Mouse (Mus musculus) thymus, postnatal 10 days (tissue): ENCODE measurements around the gene Pacsin1.

Experiments
- DNase-seq, 2 experiments: peaks; one replicate each; pipeline ENCODE4 v3.0.0; 2021; ENCODE audit warnings: low spot score in 2 of 2

Pacsin1 gene

DNA sequence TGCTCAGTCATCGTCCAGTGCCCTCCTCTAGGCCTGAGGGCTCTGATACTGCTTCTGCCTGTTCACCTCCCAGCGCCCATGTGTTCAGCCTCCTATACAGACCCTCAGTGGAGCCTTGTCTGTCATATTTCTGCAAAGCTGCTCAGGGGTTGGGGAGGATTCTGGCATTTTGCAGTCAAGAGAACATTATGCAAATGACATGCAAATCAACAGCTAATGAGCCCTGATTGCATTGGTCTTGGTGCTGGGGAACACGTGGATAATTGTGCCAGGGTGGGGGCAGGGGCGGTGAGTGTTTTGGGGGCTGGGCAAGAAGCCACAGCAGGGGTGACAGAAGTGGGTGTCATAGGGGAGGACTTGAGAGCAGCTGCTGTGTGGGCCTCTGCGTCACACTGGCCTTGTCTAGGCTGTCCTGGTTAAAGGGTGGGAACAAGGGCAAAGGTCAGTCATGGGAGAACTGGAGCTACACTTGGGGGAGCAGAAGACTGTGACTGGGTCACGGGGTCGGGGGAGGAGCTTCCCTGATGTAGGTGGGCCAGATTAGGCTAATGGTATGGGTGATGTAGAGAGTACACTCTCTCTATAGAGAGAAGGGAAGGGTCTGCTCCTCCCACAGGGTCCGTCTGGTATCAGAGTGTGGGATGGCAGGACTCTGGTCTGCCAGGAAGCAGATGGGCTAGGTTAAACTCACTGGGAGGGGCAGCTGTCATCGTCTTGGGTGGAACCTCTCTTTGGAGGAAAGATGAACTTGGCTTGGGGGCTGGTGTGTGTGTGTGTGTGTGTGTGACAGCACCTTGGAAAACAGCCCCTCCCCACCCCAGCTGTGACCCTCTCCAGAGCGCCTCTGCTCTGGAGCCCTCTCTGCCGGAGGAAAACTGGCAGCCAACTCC is 23.9 kb downstream of the Pacsin1 start:
- DNase-seq = no peak

DNA sequence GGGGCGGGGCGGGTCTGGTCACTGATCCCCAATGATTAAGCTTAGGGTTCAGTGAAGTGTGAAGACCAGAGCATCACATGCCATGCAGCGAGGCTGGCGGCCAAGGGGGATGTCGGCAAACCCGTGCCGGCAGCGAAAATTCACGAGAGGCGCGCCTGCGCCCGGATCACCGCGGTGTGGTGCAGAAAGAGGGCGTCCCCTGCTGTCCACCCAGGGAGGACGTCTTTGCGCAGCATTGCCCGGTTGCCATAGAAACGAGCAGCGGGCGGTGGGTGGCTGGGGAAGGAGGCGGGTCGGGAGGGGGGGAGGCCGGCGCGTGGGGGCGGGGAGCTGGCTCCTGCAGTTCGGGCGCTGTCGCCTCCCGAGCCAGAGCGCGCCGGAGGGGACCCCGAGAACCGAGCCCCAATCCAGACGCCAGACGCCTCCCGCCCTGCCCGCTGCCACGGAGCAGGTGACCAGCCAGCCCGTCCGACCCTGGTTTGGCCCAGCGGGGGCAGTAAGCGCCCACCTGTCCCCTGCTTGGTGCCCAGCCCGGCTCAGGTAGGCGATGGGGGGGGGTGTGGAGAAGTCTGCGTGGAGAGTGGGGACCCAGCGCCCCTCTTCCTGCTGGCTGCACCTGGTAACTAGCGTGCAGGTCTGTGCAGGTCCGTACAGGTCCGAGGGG is 29.7 kb downstream of the Pacsin1 start:
- peak; percentile 22 to 49 for DNase-seq

DNA sequence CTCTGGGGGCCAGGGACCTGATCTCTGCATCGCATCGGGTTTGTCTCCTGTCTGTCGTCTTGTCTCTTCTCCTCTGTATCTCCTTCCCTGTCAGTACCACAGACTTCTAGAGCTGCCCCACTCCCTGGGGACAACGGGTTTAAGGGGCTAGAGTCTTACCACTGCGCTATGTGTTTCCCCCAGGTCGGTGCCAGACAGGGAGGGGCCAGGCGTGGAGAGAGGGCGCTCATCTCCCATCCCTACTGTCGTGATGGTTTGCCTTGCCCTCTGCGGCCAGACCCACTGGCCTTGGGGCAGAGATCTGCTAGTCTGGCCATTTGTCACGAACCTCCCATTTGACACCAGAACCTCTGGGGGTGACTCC is 30.2 kb downstream of the Pacsin1 start:
- no peak for DNase-seq

DNA sequence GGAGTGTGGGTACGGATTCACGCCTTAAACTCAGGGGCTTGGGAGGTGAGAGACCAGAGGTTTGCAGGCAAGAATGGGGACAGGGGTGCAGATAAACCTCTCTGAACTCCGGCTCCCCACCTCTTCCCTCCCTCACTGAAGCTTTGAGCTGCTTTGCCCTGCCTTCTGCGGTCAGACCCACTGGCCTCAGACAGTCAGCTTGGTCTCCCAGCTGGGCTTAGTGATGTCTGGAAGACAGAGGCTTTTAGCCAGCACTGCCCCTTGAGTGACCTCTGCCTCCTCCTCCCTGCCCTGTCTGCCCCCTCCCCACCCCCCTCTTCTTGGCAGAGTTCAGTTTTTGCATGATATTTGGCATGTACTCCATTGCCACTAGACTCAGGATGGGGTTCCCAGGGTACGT is 31.1 kb downstream of the Pacsin1 start:
- DNase-seq = no peak

DNA sequence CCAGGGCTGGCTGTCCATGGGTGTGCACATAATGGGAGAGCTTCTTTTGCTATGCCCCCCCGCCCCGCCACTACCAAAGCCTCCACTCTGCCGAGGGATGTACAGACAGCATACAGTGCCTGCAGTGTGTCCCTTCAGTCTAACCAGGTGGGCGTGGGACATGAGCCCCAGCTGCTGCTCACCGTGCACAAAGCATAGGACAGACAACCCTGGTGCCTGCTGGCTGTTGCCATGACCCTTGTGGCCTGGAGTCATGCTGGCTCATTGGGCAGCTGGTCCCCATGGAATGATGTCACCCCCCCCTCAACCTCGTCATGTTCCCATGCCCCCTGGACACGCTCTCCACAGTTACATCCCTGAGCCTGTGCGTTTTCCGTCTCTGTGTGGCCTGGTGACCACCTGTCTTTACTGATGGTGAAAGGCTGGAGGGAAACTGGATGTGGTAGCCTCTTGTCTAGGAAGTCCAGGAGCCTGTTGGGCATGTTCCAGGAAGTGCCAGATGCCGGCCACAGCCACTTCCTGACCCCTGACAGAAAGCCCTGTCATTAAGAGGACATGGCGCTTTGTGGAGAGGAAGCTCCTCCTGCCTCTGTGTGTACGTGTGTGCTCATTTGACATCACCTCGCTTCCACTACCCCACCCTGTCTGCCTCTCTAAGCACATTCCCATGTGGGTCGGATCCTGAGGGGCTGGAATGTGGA is 35.8 kb downstream of the Pacsin1 start:
- DNase-seq = no peak

DNA sequence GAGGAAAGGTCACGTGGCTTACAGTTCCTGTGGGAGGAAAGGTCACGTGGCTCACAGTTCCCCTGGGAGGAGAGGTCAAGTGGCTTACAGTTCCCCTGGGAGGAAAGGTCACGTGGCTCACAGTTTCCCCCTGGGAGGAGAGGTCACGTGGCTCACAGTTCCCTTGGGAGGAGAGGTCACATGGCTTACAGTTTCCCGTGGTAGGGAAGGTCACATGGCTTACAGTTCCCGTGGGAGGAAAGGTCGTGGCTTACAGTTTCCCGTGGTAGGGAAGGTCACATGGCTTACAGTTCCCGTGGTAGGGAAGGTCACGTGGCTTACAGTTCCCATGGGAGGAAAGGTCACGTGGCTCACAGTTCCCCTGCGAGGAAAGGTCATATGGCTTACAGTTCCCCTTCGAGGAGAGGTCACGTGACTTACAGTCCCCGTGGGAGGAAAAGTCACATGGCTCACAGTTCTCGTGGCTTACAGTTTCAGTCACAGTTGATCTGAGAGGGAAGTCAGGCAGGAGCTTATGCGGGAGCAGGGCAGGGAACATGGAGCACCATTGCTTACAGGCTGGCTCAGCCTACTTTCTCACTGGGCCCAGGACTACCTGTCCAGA is 44.4 kb downstream of the Pacsin1 start:
- DNase-seq = no peak

DNA sequence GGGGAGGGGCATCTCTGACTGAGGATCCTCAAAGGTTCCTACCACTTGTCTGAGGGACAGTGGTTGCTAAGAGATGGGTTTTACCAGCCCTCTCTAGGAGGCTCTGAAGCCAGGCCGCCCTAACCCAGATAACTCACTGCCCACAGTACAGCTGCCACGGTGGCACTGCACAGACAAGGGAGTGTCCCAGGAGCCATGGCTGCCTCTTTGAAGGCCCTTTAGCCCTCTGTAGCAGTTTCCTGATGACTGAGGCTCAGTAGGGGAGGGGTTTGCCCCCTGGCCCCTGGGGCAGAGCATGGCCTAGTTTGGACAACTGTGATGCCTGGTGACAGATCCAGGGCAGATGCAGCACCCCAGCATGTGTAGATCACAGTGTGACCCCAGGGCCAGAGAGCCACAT is 45.5 kb downstream of the Pacsin1 start:
- DNase-seq = no peak

DNA sequence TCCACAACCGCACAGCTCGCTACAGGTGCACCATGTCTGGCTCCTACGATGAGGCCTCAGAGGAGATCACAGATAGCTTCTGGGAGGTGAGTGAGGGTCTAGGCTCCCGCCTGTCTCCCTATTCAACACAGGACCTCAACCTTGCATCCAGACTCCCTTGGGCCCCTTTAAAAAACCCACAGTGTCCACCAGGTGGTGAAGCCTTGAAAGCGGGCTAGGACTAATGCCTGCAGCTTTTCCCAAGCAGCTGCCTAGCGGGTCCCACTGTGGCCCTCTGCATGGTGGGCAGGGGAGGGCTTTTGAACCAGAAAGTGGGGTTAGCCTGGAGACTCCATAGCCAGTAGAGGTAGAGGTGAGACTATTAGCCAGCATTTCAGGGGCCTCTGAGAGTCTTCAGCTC is 46.5 kb downstream of the Pacsin1 start:
- no peak for DNase-seq

DNA sequence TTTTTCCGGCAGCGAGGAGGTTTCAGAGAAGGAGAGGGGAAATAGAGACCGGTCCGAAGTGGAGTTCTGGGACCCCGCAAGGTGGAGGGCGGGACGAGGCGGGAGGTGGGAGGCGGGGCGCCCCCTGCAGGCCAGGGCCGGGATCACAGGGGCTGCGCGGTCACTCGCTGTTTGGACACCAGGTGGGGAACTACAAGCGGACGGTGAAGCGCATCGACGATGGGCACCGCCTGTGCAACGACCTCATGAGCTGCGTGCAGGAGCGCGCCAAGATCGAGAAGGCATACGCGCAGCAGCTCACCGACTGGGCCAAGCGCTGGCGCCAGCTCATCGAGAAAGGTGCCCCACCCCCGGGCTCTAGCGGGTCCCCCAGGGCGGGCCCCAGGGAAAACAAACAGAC is 47.2 kb downstream of the Pacsin1 start:
- DNase-seq = peak in 1 of 2 experiments; percentile 43

DNA sequence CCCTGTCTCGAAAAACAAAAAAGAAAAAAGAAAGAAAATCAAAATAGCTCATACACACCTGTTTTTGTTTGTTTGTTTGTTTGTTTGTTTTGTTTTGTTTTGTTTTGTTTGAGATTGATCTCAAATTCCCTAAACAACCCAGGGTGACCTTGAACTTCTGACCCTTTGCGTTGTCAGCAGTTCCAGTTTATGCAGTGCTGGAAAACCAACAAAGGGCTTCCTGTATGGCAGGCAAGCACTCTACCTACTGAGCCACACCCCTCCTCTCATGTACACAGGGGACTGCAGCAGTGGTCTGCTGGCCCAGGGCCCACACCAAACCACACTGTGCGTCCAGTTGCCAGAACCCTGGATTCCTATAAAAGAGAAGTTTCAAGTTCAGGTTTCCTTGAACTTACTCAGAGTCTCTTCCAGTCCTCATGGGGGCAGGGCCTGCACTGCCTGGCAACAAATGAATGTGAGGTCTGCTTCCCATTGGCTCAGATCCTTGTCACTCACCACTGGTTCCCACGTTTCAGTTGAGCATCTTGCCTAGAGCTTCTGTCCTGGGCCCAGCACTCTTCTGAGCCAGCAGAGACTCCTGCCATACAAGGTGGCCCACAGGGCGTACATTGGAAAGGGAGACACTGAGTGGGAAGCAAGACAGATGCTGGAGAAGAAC is 48.8 kb downstream of the Pacsin1 start:
- no peak for DNase-seq

DNA sequence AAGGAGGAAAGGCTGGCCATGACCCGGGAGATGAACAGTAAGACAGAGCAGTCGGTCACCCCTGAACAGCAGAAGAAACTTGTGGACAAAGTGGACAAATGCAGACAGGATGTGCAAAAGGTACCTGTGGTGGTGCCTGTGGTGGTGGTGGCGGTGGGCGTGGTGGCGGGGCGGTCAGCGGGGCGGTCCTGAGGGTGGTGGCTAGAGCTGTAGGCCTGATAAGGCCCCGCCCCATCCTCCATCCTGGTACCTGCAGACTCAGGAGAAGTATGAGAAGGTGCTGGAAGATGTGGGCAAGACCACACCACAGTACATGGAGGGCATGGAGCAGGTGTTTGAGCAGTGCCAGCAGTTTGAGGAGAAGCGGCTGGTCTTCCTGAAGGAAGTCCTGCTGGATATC is 50.4 kb downstream of the Pacsin1 start:
- DNase-seq = no peak

DNA sequence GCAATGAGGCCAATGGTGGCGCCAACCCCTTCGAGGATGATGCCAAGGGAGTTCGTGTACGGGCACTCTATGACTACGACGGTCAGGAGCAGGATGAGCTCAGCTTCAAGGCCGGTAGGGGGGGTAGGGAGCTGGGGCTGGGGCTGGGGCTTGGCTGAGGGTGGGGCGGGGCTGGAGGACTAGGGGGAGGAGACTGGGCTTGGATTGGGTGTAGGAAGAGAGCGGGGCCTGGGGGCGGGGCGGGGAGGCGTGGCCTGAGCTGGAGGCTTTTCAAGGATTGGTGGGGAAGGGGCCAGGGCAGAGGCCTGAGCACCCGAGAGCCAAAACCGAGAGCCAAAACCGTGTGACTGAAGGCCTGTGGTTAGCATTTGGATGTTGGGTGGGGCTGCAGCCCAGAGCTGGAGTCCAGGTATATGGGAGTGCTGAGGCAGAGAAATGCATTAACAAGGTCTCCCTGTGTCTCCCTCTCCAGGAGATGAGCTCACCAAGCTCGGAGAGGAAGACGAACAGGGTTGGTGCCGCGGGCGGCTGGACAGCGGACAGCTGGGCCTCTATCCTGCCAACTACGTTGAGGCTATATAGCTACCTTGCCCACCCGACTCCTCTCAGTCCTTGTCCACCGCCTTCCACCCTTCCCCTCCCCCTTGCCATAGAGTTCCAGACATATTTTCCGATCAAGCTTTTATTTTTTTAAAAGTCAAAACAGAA is 52.8 kb downstream of the Pacsin1 start:
- DNase-seq = peak; percentile 40 to 60

DNA sequence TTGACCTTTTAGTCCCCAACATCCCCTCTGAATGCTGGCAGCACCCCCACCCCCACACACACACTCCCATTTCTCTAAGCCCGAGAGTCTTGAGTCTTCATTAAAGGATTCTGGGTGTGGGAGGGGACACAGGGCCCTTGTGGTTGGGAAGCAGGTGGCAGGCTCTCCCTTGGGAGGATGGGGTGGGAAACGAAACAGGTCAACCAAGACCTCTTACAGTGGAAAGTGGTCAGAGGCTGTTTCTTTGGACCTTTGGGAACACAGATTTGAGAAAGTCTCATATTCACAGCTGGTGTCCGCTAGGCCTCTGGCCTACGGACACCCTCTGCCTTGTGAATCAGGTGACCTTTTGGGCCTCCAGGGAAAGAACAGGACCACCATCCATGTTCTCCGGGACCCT is 54.3 kb downstream of the Pacsin1 start:
- DNase-seq = no peak

DNA sequence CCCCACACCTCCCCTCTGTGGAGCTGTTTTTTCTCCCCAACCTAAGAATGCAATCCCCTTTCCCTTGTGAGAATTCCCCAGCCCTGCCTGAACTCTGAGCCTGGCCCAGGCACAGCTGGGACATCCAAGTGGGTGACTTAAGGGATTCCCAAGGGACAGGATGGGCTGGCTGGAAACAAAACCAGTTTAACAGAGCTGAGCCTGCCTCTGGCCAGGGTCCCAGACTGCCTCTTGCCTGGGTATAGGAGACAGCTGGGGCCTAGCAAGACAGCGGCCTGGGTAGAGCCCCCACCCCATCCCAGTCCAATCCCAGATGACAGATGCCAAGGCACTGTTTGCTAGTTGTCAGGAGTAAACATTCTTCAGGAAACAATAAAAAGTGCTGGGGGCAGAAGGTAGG is 57.5 kb downstream of the Pacsin1 start:
- no peak for DNase-seq

DNA sequence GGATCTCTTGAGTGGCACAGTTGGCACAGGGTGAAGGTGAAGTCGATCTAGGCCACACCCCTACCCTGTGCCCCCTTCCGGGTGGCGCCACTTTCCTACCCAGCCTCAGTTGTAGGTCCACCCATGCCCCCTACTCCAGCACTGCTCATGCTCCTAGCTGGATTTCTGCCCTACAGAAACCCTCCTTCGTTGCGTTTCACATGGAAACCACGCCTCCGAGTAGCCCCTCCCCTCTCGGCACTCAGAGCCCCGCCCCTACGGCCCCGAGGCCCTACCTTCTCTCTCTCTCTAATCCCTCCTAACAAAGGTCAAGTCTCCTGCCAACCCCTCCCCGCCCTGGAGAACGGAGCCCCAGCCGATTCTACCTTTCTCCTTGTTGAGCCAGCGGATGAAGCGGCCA is 61.5 kb downstream of the Pacsin1 start:
- DNase-seq = no peak

DNA sequence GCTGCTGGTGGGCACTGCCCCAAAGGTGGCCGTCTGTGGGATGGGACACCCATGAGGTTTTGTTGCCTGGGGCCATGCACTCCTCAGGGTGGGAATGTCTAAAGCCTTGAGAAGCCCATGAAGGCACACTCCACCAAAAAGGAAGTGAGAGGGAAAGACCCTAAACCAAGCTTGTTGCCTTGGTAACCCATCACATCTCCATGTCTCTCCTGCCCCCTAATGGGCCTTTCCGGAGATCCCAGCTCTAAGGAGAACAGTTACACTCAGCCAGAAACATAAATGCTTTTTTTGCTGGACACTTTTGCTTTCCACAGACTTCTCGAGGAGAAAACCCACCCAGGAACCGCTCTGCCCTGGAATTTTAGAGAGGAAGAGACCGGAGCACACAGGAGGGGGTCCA is 62.9 kb downstream of the Pacsin1 start:
- DNase-seq = no peak

DNA sequence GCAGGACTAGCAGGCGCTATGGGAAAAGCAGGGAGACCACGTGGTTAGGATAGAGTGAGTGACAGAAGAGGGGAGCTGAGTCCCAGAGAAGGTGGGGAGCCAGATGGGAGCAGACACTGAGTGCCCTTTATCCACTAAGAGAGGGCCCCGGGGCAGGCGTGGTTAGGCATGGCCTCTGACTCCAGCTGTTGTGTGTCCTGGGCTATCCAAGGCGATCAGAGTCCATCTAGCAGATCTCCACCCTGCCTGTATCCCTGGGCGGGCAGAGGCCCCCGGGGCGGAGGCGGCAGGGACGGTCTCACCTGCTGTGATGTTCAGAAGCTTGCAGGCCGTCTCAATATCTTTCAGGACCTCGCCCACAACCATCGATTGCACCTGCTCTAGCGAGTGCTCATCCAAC is 64.4 kb downstream of the Pacsin1 start:
- DNase-seq = no peak

DNA sequence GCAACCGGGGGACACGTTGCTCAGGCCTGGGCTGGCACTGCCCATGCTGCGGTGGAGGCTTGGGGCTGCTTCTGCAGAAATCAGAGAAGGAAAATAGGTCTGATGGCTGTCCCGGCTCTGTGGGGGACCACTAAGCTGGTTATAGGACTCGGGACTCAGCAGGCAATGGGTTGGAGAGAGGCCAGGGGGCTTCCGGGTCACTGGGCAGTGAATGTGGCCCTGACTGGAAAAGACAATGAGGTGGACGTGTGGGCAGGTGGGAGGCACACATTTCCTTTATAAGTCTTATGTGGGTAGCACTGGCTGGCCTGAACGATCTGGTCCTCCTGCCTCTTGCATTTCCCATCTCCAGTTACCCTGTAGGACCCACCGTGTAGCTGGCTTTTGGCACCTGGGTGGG is 65.0 kb downstream of the Pacsin1 start:
- no peak for DNase-seq

DNA sequence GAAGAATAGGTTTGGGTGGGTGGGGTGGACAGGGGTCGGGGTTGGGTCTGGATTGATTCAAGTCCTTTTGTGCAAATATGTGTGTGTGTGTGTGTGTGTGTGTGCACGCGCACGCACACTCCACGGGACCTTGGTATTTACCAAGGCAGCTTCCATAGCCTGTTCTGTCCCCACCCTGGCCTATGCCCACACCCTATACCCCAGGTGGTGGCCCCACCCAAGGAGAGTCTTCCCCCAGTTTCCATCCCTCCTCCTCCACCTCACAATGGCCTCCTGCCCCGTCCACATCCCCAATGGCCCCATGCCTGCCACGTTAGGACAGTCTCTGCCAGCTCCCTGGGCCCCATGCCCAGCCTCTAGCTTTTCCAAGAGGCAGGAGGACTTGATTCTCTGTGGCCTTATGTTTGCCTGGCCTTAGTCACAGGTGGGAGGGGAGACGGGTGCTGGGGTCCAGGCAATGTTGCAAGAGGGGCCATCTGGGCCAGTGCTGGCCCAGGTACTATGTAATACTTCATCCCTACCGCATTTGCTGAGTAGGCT is 65.9 kb downstream of the Pacsin1 start:
- no peak for DNase-seq

DNA sequence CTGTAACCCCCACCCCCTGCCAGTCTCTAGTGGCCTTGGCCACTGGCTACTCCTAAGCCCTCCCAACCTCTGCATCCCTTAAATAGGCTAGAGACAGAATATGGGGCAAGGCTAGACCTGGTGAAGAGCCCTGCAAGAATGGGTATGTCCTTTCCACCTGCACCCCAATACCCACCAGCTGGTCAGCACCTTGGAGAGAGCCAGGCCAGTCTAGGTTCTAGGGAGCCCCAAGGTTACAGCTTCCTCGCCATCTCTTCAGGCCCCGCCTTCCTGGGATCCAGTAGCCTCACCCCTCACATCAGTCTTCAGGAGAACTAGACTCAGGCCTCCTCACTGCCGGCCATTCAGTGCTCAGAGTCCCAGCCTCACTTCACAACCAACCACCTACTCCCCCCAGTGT is 69.0 kb downstream of the Pacsin1 start:
- no peak for DNase-seq

DNA sequence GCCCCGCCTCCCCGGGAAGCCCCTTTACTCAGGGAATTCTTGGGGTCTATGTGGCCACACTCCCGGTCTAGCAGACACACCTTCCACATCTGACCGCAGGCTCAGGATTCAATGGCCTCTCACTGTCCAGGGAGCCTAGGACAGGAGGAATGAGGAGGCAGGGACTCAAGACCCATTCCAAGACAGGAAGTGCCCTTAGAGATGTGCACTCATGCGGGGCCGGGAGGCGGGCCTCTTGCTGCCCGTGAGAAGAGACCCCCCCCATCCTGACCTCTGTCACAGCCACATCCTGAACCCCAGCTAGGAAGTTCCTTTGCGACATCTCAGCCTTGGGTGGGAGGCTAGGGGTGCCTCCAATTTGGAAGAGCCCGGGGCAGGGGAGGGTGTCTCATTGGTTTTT is 69.7 kb downstream of the Pacsin1 start:
- no peak for DNase-seq
